Mouse (Mus musculus) left cerebral cortex, adult 18-20 months (tissue): Measurements from ENCODE around the gene Apbb2. TPM values are rescaled to one million over a fixed set of nuclear protein-coding genes. Genes with fewer than 3 reads are reported as not detected.

Experiments used
- DNase-seq, 2 experiments: peaks; one replicate each; pipeline ENCODE4 v3.0.0; 2021 to 2022; ENCODE audit warnings: low spot score in 2 of 2, mixed read lengths in 1 of 2
- total RNA-seq, 2 experiments: library from RNA; stranded (reverse); gene quantifications; 2 replicates each; pipeline ENCODE4 v1.2.3; 2021

Gene Apbb2
- total RNA-seq, 2 experiments from 2014 or later: 58.6 to 65.9 TPM

DNA sequence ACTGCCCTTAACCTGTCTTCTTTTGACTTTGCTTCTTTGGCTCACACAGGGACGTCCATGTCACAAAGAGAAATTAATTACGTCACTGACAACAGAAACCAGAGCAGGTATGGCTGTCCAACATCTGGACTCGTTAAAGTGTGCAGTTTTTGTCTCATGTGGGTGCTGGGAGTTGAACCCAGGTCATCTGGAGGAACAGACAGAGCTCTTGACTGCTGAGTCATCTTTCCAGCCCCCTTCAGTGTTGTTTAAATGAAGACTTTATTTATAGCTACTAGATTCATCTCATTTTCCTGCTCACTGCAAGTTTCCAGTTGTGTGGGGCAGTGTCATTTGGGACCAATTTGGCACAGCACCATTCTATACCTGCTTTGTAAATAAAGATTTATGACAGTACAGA, 273.4 kb downstream of the Apbb2 start:
- DNase-seq: no peak

- no peak for DNase-seq
Measured at GRCm38 (mm10) chr5:66344182-66344581, 274.4 kb downstream of the Apbb2 start.

DNA sequence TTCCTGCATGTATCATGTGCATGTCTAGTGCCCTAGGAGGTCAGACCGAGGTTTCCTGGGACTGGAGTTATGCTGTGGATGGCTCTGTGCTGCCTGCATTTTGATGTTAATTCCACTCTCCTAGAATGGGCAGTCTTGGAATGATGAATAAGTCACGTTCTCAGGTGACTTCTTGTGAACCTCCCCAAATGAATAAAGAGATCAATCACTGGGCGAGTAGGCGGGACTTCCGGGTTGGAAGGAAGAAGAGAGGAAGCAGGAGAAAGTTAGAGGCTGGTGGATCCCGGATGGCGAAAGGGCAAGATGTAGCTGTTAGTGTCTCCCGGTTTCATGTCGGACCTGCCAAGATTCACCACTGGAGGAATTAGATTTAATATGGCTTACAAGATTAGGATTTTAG, 276.3 kb downstream of the Apbb2 start:
- no peak for DNase-seq

DNA sequence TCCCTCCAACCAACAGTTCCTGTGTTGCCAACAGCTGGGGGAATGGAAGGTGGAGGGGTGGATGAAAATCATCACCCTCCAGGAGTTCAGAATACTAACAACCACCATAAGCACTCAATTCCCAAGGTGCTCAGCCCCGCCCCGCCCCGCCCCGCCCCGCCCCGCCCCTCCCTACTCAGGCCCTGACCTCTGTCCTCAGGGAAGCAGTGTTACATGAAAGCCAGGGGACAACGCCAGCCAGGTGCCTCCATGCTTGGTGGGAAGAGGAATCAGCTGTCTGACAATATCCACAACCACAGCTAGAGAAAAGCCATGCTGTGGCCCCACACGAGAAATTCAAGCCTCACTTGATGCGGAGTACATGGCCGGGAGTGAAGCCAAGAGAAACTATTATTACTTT, 276.7 kb downstream of the Apbb2 start:
- no peak for DNase-seq

- no peak for DNase-seq
Measured at GRCm38 (mm10) chr5:66340356-66341102, 278.1 kb downstream of the Apbb2 start.

GRCm38 (mm10) chr5:66338583-66338982, 280.0 kb downstream of the Apbb2 start:
- no peak for DNase-seq

DNA sequence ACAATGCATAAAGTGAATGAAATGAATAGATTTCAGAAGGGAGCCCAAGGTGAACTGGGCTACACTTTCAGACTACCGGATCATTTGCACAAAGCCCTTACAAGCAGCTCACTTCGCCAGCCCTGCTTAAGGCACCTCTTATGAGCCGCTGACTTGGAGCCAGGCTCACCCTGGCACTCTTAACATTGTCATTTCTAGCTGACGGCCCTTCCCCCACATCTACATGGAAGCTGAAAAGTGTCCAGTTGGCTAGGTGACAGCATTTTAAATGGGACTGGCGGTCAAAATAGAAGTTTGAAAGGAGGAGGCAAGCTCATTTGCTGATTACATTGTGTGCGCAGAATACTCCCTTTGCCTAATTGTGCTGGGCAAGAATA, 280.6 kb downstream of the Apbb2 start:
- DNase-seq: no peak

DNA sequence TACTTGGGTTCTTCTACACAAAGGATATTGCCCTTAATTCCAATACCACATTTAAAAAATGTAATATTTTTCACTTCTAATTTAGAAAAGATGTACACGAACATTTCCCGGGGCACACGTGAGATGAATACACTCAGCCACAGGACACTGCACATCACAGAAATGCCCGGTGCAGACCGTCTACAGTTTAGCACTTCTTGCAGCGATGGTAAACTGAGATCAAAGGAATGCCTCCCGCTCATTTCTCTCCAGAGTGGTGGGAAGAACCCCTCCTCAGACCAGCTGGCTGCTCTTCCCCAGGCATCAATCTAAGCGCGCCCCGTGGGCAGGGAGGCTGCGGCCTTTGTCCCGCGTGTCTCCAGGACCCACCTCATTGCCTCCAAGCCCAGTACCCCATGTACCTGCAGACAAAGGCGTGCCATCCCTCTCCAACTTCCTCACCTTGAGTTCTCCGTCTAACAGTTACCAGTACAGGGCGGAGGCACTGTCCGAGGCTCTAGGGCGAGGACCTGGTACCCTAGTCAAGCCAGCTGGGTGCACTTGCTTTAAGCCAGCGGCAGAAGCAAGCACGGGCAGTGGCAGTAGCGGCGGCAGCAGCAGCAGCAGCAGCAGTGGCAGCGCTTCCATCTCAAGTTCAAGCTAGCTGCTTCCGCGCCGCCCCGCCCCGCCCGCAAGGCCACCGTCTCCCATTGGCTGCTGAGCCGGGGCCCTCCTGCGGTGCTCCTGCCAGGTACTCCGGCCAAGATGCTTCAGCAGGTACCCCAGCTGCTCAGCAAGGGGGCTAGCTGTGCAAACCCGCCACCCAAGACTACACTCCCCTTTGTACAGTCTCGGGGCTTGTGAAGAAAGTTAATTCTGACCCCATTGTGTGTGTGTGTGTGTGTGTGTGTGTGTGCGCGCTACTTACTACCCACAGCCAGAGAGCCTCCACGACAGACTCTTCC, 281.3 kb downstream of the Apbb2 start:
- DNase-seq: peak in 1 of 2 experiments; percentile 36

DNA sequence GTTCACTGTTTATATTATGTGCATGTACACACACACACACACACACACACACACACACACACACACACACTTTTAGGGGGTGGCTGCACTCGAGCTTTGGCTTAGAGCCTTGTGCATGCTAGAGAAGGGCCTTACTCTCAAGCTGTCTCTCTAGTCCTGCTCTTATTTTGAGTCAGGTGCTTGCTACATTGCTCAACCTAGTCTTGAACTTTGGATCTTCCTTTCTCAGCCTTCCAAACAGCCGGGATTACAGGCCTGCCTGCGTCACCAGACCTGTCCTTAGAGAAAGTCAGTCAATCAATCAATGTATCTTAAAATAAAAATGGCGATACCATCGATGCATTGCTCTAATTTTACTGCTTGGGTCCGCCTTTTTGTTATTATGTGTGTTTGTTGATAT, 287.8 kb downstream of the Apbb2 start:
- no peak for DNase-seq

GRCm38 (mm10) chr5:66328766-66329165, 289.8 kb downstream of the Apbb2 start:
- no peak for DNase-seq

GRCm38 (mm10) chr5:66327949-66328726, 290.4 kb downstream of the Apbb2 start:
- DNase-seq: no peak

DNA sequence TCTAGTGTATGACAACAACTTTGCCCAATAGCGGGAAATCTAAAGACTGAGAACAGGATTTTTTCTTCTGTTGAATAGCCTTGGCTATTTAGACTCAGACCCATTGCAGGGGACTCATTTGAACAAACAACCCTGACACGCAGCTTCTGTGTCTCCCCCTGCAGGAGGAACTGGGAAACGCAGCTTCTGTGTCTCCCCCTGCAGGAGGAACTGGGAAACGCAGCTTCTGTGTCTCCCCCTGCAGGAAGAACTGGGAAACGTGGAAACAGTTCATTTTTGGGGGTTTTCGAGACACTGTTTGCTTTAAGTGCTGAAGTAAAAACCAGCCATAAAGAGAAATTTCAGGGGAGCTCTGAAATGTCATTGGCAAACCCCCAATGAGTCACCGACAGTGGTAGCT, 292.2 kb downstream of the Apbb2 start:
- DNase-seq: no peak

GRCm38 (mm10) chr5:66323603-66324002, 295.0 kb downstream of the Apbb2 start:
- peak; percentile 64 to 76 for DNase-seq

GRCm38 (mm10) chr5:66323131-66323530, 295.5 kb downstream of the Apbb2 start:
- no peak for DNase-seq

GRCm38 (mm10) chr5:66319827-66320404, 298.7 kb downstream of the Apbb2 start:
- DNase-seq: no peak

- DNase-seq: peak; percentile 58 to 85
Measured at GRCm38 (mm10) chr5:66319341-66319740, 299.2 kb downstream of the Apbb2 start.

DNA sequence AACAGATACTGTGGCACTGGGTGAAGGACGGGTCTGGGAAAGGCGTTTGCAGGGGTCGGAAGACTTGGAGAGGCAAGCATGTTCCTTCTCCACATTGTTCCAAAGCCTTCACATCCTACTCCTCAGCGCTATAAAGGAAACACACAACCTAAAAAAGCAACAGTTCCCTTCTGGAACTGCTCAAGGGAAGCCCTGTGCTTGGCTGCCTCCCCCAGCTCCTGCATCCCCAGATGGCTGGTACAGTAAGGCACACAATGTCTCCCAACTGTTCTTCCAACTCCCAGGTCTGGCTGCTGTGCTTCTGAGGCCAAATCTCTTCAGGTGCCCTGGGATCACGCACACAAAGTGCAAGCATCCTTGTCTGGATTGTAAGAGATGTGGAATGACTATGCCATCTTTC, 302.8 kb downstream of the Apbb2 start:
- peak; percentile 47 to 57 for DNase-seq

GRCm38 (mm10) chr5:66310806-66311205, 307.8 kb downstream of the Apbb2 start:
- DNase-seq: no peak

GRCm38 (mm10) chr5:66310328-66310727, 308.3 kb downstream of the Apbb2 start:
- no peak for DNase-seq

GRCm38 (mm10) chr5:66305511-66305910, 313.1 kb downstream of the Apbb2 start:
- peak; percentile 54 to 67 for DNase-seq
